Mouse (Mus musculus) gastrocnemius, postnatal 4 days (tissue): ENCODE data around the gene Vmn1r192. TPM values are rescaled to one million over a fixed set of nuclear protein-coding genes. Genes with fewer than 3 reads are reported as not detected.
"Not testable (repeated sequence)": the region's sequence is repeated elsewhere in the genome, so short reads cannot be mapped to it uniquely, and the experiment has no call there.

ENCODE experiments used
- DNase-seq, 2 experiments: peaks; one replicate each; pipeline ENCODE4 v3.0.0; 2021 to 2022; ENCODE audit warnings: low spot score in 2 of 2, mixed read lengths in 2 of 2
- long read RNA-seq, 2 experiments: library from polyadenylated mRNA; stranded (forward); transcript quantifications; one replicate each; pipeline ENCODE4 v2.0.0; 2021
- microRNA-seq: library from miRNA; unstranded; fragments of <30 nt; microRNA quantifications from one replicate; pipeline ENCODE4 v1.2.0, GENCODE M21; 2021
- total RNA-seq, 2 experiments: library from RNA; stranded (reverse); gene quantifications; 2 replicates each; pipeline ENCODE4 v1.2.3; 2021

Gene Vmn1r192
- total RNA-seq, result not detected
- long read RNA-seq, experiment 1, result 0 reads
- long read RNA-seq, experiment 2, result 0 reads

- no peak for DNase-seq
These were observed at the start of gene Vmn1r192 for GRCm38 (mm10) chr13:22191041-22191440. Vmn1r192 (minus strand) TSS chr13:22191141.

- not testable (repeated sequence) for DNase-seq
These were observed 32.1 kb upstream of the Vmn1r192 start, which contains the start of gene Vmn1r193 for GRCm38 (mm10) chr13:22223060-22223459. Vmn1r193 (minus strand) TSS chr13:22223160.

DNA sequence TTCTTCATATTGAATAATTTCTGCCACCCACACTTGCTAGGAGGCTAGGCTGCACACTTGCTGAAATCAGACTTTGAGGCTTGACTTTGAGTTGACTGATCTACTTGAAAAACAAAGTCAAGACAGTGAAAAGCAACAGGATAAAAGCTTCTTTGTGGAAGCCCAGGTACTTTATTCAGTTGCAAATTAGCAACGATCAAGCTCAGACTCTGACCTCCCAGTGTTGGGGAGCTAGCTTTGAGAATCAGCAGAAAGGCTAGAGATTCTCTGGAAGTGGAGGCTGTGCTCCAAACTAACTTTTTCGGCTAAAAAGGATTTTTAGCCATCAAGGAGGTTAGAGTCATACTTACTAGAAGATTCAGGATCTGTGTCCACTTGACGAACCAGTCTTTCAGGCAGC lies 1.8 kb upstream of the Vmn1r192 start:
- not testable (repeated sequence) for DNase-seq

- DNase-seq, result no peak
These were observed 556 bp downstream of the Vmn1r192 start for GRCm38 (mm10) chr13:22190385-22190784.

DNA sequence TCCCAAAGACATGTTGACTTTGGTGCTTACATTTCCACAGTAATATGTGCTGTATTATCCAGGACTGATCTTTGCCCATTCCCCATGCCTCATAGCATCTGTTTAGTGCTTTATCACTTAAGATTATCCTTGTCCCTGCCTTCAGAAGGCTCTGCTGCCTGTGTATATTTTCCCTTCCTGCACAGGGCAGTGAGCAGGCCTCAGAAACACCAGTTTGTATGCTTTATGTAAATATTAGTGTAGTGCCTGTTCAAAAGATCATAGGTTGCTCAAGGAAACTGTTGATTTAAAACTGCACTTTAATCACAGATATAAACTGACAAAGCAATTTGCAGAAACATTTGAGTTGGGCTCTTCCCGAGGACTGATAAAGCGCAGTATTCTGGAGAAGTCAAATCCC lies 1.6 kb downstream of the Vmn1r192 start:
- DNase-seq, result no peak

DNA sequence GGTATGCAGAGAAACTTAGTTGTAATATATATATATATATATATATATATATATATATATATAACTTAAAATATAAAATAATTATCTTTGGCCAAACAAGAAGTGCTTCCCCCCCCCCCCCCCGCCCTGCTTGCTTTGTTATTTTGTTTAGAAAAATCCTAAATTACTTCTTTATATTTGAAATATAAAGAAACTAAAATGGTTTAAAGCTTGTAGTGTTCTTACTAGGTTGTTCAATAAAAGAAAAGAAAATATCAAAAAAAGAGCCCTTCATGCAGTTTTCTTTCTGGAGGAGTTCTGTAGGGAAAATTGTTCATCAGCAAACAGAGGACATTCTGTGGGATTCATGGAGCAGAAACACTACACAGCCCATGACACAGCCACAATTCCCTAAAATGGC lies 7.1 kb downstream of the Vmn1r192 start, which contains the start of gene Vmn1r191:
Vmn1r191 (minus strand) TSS at position 101 of the 400 bp plus-strand sequence.
- DNase-seq, result no peak

- no peak for DNase-seq
These were observed 22.5 kb downstream of the Vmn1r192 start for GRCm38 (mm10) chr13:22168416-22168815.

GRCm38 (mm10) chr13:22136495-22137293 lies 54.2 kb downstream of the Vmn1r192 start:
- not testable (repeated sequence) for DNase-seq

Small RNA genes lying within 50 kb of the gene (microRNA-seq; reads per million reads assigned to microRNA genes)
- gene Gm23282 (not detected), gene Gm25084 (not detected)

Other genes starting within 250 kb of the Vmn1r192 start
- gene Zfp184, start 246.0 kb downstream of the Vmn1r192 start, total RNA-seq, result 1 to 10 TPM; 1.4 to 2.6 TPM
- gene Pom121l2, start 209.9 kb downstream of the Vmn1r192 start, total RNA-seq, result not detected
- under 1 TPM; 0.20 to 0.21 TPM for gene Prss16, start 181.4 kb downstream of the Vmn1r192 start, total RNA-seq
- gene Hist1h2ah, start 155.6 kb downstream of the Vmn1r192 start, total RNA-seq, result 100 to 1,000 TPM; 276 to 360 TPM
- 100 to 1,000 TPM; 393 to 555 TPM for gene Hist1h2bk, start 155.3 kb downstream of the Vmn1r192 start, total RNA-seq
- gene Hist1h4i, start 149.8 kb downstream of the Vmn1r192 start, total RNA-seq, result 100 to 1,000 TPM; 143 to 189 TPM
- 100 to 1,000 TPM; 270 to 354 TPM for gene Hist1h2ag, start 148.2 kb downstream of the Vmn1r192 start, total RNA-seq
- 100 to 1,000 TPM; 250 to 321 TPM for gene Hist1h2bj, start 147.9 kb downstream of the Vmn1r192 start, total RNA-seq
- gene Vmn1r188, start 106.7 kb downstream of the Vmn1r192 start, total RNA-seq, result not detected
- not detected for gene Vmn1r189, start 85.3 kb downstream of the Vmn1r192 start, total RNA-seq
- gene Vmn1r191, start 7.2 kb downstream of the Vmn1r192 start, total RNA-seq, result not detected
- not detected for gene Vmn1r193, start 32.0 kb upstream of the Vmn1r192 start, total RNA-seq
- gene Vmn1r194, start 53.1 kb upstream of the Vmn1r192 start, total RNA-seq, result not detected
- not detected for gene Vmn1r195, start 79.4 kb upstream of the Vmn1r192 start, total RNA-seq
- gene Vmn1r196, start 98.8 kb upstream of the Vmn1r192 start, total RNA-seq, result not detected
- not detected for gene Vmn1r197, start 133.4 kb upstream of the Vmn1r192 start, total RNA-seq
- not detected for gene Vmn1r198, start 159.2 kb upstream of the Vmn1r192 start, total RNA-seq
- not detected for gene Vmn1r199, start 188.7 kb upstream of the Vmn1r192 start, total RNA-seq
- under 1 TPM; 0.07 to 0.16 TPM for gene Vmn1r200, start 199.2 kb upstream of the Vmn1r192 start, total RNA-seq